Mouse (Mus musculus): Measurements from ENCODE around the gene Trem1. TPM values are rescaled to one million over a fixed set of nuclear protein-coding genes. Genes with fewer than 3 reads are reported as not detected.
A peak's percentile ranks its signal among the peaks of the same experiment; 100 is the strongest.

Gene Trem1
- polyA plus RNA-seq, 1 experiment from 2014 or later: 2.1 TPM

- Histone ChIP-seq H3K4me2 (ENCODE audit: low read depth, low read length) (peak overlapping the region; percentile 22), H3K36me3 (replicated peaks; ENCODE audit: insufficient read depth, low read length) (no peaks in the 10 kb centered on the region), H3K4me3 (ENCODE audit: low read depth, low read length) (0 out of 2 replicates have a peak overlapping the region, but pooled peaks have one; percentile 0), H3K9ac (replicated peaks) (no peak overlapping the region), H3K27me3 (ENCODE audit: insufficient read depth, low read length) (0 out of 2 replicates have a peak, but pooled peaks cover 3% of the 10 kb centered on the region), H3K9me3 (ENCODE audit: low read length) (no peaks in the 10 kb centered on the region), H3K27ac (ENCODE audit: low read depth) (no peak overlapping the region), H3K4me1 (ENCODE audit: insufficient read depth) (no peaks in the 10 kb centered on the region)
- DNase-seq: no peak
- TF ChIP-seq CTCF (IDR thresholded peaks at IDR 0.05; ENCODE audit: low read depth): no peak
- no peak for TF ChIP-seq EP300 (IDR thresholded peaks at IDR 0.05; ENCODE audit: low read depth)
- no peak for ATAC-seq
These were observed 16.5 kb downstream of the Trem1 start for GRCm38 (mm10) chr17:48249039-48249438.

DNA sequence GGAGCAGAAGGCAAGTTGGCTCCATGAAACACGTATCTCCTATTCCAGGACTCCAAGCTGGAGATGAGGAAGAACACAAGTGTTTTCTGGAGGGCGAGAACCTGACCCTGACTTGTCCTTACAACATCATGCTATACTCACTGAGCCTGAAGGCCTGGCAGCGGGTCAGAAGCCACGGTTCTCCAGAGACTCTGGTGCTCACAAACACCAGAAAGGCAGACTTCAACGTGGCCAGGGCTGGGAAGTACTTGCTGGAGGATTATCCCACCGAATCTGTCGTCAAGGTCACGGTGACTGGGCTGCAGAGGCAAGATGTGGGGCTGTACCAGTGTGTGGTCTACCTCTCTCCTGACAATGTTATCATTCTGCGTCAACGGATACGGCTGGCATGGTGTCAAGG lies 16.9 kb downstream of the Trem1 start:
- Histone ChIP-seq H3K9me3 (ENCODE audit: low read length) (no peaks in the 10 kb centered on the region), H3K4me1 (ENCODE audit: insufficient read depth) (no peaks in the 10 kb centered on the region), H3K9ac (replicated peaks) (no peak overlapping the region), H3K27ac (ENCODE audit: low read depth) (no peak overlapping the region), H3K4me2 (ENCODE audit: low read depth, low read length) (peak overlapping the region; percentile 22), H3K4me3 (ENCODE audit: low read depth, low read length) (0 out of 2 replicates have a peak overlapping the region, but pooled peaks have one; percentile 0), H3K27me3 (ENCODE audit: insufficient read depth, low read length) (0 out of 2 replicates have a peak, but pooled peaks cover 3% of the 10 kb centered on the region), H3K36me3 (replicated peaks; ENCODE audit: insufficient read depth, low read length) (no peaks in the 10 kb centered on the region)
- ATAC-seq: no peak
- WGBS (ENCODE audit: insufficient replicate concordance): 64% methylated on average over 11 of the region's 11 CpGs
- DNase-seq: no peak
- no peak for TF ChIP-seq EP300 (IDR thresholded peaks at IDR 0.05; ENCODE audit: low read depth)
- no peak for TF ChIP-seq CTCF (IDR thresholded peaks at IDR 0.05; ENCODE audit: low read depth)

DNA sequence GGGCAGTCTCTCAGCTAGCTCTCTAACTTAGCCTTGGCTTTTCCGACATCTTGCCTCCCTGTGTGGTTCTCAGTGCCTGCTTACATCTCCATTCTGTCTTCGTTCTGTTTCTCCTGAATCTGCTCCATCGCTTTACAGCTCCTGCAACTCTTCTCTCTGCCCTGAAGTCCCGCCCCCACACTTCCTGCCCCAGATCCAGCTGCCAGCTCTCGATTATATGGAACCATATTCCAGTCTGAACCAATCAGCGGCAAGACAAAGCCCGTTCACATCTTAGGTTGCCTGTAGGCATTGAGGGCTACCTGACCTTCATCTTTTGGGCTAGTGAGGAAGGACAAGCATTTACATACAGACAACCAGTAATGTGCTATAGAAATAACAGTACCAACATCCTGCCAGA lies 18.1 kb downstream of the Trem1 start:
- H3K4me1 ChIP-seq (ENCODE audit: insufficient read depth): no peaks in the 10 kb centered on the region
- no peaks in the 10 kb centered on the region for H3K9me3 ChIP-seq (ENCODE audit: low read length)
- TF ChIP-seq EP300 (IDR thresholded peaks at IDR 0.05; ENCODE audit: low read depth): no peak
- TF ChIP-seq CTCF (IDR thresholded peaks at IDR 0.05; ENCODE audit: low read depth): no peak
- H3K36me3 ChIP-seq (replicated peaks; ENCODE audit: insufficient read depth, low read length): no peaks in the 10 kb centered on the region
- H3K4me3 ChIP-seq (ENCODE audit: low read depth, low read length): no peak overlapping the region
- H3K4me2 ChIP-seq (ENCODE audit: low read depth, low read length): peak overlapping the region; percentile 22; the same call in 1 of the 2 replicates
- no peak for ATAC-seq
- no peak overlapping the region for H3K9ac ChIP-seq (replicated peaks)
- H3K27ac ChIP-seq (ENCODE audit: low read depth): no peak overlapping the region
- WGBS (ENCODE audit: insufficient replicate concordance): 76% methylated on average over 7 of the region's 7 CpGs
- DNase-seq: no peak
- H3K27me3 ChIP-seq (ENCODE audit: insufficient read depth, low read length): 0 out of 2 replicates have a peak, but pooled peaks cover 3% of the 10 kb centered on the region

- Histone ChIP-seq H3K9ac (replicated peaks) (no peak overlapping the region), H3K4me2 (ENCODE audit: low read depth, low read length) (no peak overlapping the region), H3K36me3 (replicated peaks; ENCODE audit: insufficient read depth, low read length) (no peaks in the 10 kb centered on the region), H3K27ac (ENCODE audit: low read depth) (no peak overlapping the region), H3K4me1 (ENCODE audit: insufficient read depth) (0 out of 2 replicates have a peak, but pooled peaks cover 3% of the 10 kb centered on the region), H3K9me3 (ENCODE audit: low read length) (peaks cover 4% of the 10 kb centered on the region), H3K27me3 (ENCODE audit: insufficient read depth, low read length) (0 out of 2 replicates have a peak, but pooled peaks cover 3% of the 10 kb centered on the region), H3K4me3 (ENCODE audit: low read depth, low read length) (no peak overlapping the region)
- DNase-seq: no peak
- no peak for ATAC-seq
- TF ChIP-seq EP300 (IDR thresholded peaks at IDR 0.05; ENCODE audit: low read depth): no peak
- TF ChIP-seq CTCF (IDR thresholded peaks at IDR 0.05; ENCODE audit: low read depth): no peak
These were observed 24.0 kb downstream of the Trem1 start for GRCm38 (mm10) chr17:48256575-48256974.

GRCm38 (mm10) chr17:48261868-48262267 lies 29.3 kb downstream of the Trem1 start:
- WGBS (ENCODE audit: insufficient replicate concordance): 45% methylated on average over 2 of the region's 2 CpGs
- no peak for ATAC-seq
- DNase-seq: no peak
- H3K27me3 ChIP-seq (ENCODE audit: insufficient read depth, low read length): no peaks in the 10 kb centered on the region
- no peak overlapping the region for H3K27ac ChIP-seq (ENCODE audit: low read depth)
- no peak overlapping the region for H3K9ac ChIP-seq (replicated peaks)
- H3K36me3 ChIP-seq (replicated peaks; ENCODE audit: insufficient read depth, low read length): no peaks in the 10 kb centered on the region
- TF ChIP-seq CTCF (IDR thresholded peaks at IDR 0.05; ENCODE audit: low read depth) (no peak), EP300 (IDR thresholded peaks at IDR 0.05; ENCODE audit: low read depth) (no peak)
- no peak overlapping the region for H3K4me3 ChIP-seq (ENCODE audit: low read depth, low read length)
- peaks cover 4% of the 10 kb centered on the region for H3K9me3 ChIP-seq (ENCODE audit: low read length)
- H3K4me2 ChIP-seq (ENCODE audit: low read depth, low read length): no peak overlapping the region
- peaks cover 12% of the 10 kb centered on the region; the same call in 1 of the 2 replicates for H3K4me1 ChIP-seq (ENCODE audit: insufficient read depth)

DNA sequence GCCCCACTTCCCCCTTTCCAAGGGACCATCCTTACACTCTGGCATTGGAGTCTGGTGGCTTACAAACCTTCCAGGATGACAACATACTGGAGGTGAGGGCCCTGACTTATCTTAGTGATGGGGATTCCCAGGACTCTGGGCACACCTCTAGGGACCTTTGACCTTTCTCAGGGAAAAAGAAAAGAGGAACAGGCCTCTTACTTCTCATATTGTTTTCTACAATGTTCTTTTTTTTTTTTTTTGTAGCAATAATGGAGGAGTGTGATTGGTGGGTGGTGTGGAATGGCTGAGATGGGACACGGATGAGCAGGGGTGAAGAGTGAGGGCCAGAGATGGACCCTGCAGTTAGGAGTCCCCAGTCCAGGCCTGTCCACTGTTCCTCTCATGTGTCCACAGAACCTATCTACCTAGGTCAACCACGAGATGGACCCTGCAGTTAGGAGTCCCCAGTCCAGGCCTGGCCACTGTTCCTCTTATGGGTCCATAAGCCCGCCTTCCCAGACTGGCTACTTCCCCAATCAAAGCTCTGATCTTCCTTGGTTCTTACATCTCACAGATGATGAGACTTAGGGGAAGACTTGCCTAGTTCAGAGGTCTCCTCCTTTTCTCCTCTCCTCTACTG lies 31.3 kb downstream of the Trem1 start, which contains the start of gene Treml4:
TSS of gene Treml4 (plus strand) at position 555 of the 622 bp plus-strand sequence.
- Histone ChIP-seq H3K9ac (replicated peaks) (no peak within 1 kb of the TSS), H3K4me3 (ENCODE audit: low read depth, low read length) (no peak within 1 kb of the TSS), H3K27me3 (ENCODE audit: insufficient read depth, low read length) (no peaks in the 10 kb centered on the region), H3K4me2 (ENCODE audit: low read depth, low read length) (peak within 1 kb of the TSS; percentile 5; the same call in 1 of the 2 replicates), H3K4me1 (ENCODE audit: insufficient read depth) (peaks cover 15% of the 10 kb centered on the region; the same call in 1 of the 2 replicates), H3K9me3 (ENCODE audit: low read length) (peaks cover 4% of the 10 kb centered on the region), H3K36me3 (replicated peaks; ENCODE audit: insufficient read depth, low read length) (no peaks in the 10 kb centered on the region), H3K27ac (ENCODE audit: low read depth) (no peak within 1 kb of the TSS)
- TF ChIP-seq CTCF (IDR thresholded peaks at IDR 0.05; ENCODE audit: low read depth): no peak
- TF ChIP-seq EP300 (IDR thresholded peaks at IDR 0.05; ENCODE audit: low read depth): no peak
- DNase-seq (no peak), ATAC-seq (0 out of 2 replicates have a peak, but pooled peaks have one; percentile 17)
- 67% methylated on average over 3 of the region's 3 CpGs for WGBS (ENCODE audit: insufficient replicate concordance)
